Mouse (Mus musculus) limb, embryonic 11.5 days (tissue): ENCODE data around the gene Cib4. TPM values are rescaled to one million over a fixed set of nuclear protein-coding genes. Genes with fewer than 3 reads are reported as not detected.

Experiments
- ATAC-seq: fragments of 200-750 bp; cut with Nextera tagmentation; 2 replicates; pipeline ENCODE4 v1.8.0; 2017; ENCODE audit warnings: low read depth; ENCODE audit not compliant: insufficient number of reproducible peaks, low FRiP score, low TSS enrichment
- DNase-seq: peaks from one replicate; pipeline ENCODE4 v3.0.0-alpha.2; 2015; ENCODE audit warnings: low spot score
- H3K27ac ChIP-seq: fragments of 300-500 bp; sonication (generic); replicated peaks from 2 replicates; pipeline ENCODE4 v1.5.1; 2014; ENCODE audit warnings: low read depth, mild to moderate bottlenecking, low read length
- H3K27me3 ChIP-seq: fragments of 300-500 bp; sonication (generic); 2 replicates; pipeline ENCODE4 v1.6.1; 2014; ENCODE audit warnings: mild to moderate bottlenecking, low read length, mixed read lengths; ENCODE audit not compliant: control insufficient read depth, insufficient read depth
- H3K36me3 ChIP-seq: fragments of 300-500 bp; sonication (generic); 2 replicates; pipeline ENCODE4 v1.6.1; 2014; ENCODE audit warnings: mild to moderate bottlenecking, low read length, moderate library complexity, mixed read lengths; ENCODE audit not compliant: control insufficient read depth, insufficient read depth
- H3K4me1 ChIP-seq: fragments of 300-500 bp; sonication (generic); 2 replicates; pipeline ENCODE4 v1.6.1; 2014; ENCODE audit warnings: low read length, mixed read lengths; ENCODE audit not compliant: control insufficient read depth, insufficient read depth
- H3K4me2 ChIP-seq: fragments of 300-500 bp; sonication (generic); 2 replicates; pipeline ENCODE4 v1.6.1; 2014; ENCODE audit warnings: low read depth, mild to moderate bottlenecking, moderate library complexity; ENCODE audit not compliant: severe bottlenecking
- H3K4me3 ChIP-seq: fragments of 300-500 bp; sonication (generic); 2 replicates; pipeline ENCODE4 v1.5.1; 2014; ENCODE audit warnings: low read depth, low read length
- H3K9ac ChIP-seq: fragments of 300-500 bp; sonication (generic); 2 replicates; pipeline ENCODE4 v1.6.1; 2014; ENCODE audit warnings: mild to moderate bottlenecking, low read length
- H3K9me3 ChIP-seq: fragments of 300-500 bp; sonication (generic); 2 replicates; pipeline ENCODE4 v1.6.1; 2016; ENCODE audit warnings: low read length; ENCODE audit not compliant: control insufficient read depth
- WGBS: fragments of 180-500 bp; shearing (Covaris S2); extraction: QIAGEN DNeasy Blood & Tissue Kit; methylation state at CpG from one replicate; pipeline ENCODE4 v1.1.7; 2014; 5-methylcytosine and 5-hydroxymethylcytosine counted together
- polyA plus RNA-seq: library from polyadenylated mRNA; unstranded; fragments of >200 nt; fragmentation: Nextera tagmentation; extraction: Ambion mirVana; gene quantifications from 2 replicates; pipeline ENCODE4 v1.2.1, GENCODE M21; 2014

Cib4 gene
- polyA plus RNA-seq, 1 experiment from 2014 or later, result not detected

- no peak for DNase-seq
- no peak overlapping the region for H3K4me3 ChIP-seq
- no peaks in the 10 kb centered on the region for H3K36me3 ChIP-seq
- H3K27me3 ChIP-seq, result no peaks in the 10 kb centered on the region
- WGBS, result 91% methylated on average over 8 of the region's 8 CpGs
- peaks cover 5% of the 10 kb centered on the region; the same call in 1 of the 2 replicates for H3K4me1 ChIP-seq
- H3K27ac ChIP-seq, result no peak overlapping the region
- no peak overlapping the region for H3K4me2 ChIP-seq
- H3K9me3 ChIP-seq, result no peaks in the 10 kb centered on the region
- ATAC-seq, result no peak
- no peak overlapping the region for H3K9ac ChIP-seq
Observed at GRCm38 (mm10) chr5:30440308-30440906, 105.2 kb downstream of the Cib4 start.

GRCm38 (mm10) chr5:30438931-30439330, 106.7 kb downstream of the Cib4 start:
- Histone ChIP-seq H3K27me3 (no peaks in the 10 kb centered on the region), H3K27ac (no peak overlapping the region), H3K9me3 (no peaks in the 10 kb centered on the region), H3K36me3 (no peaks in the 10 kb centered on the region), H3K9ac (no peak overlapping the region), H3K4me2 (no peak overlapping the region), H3K4me1 (peaks cover 2% of the 10 kb centered on the region; the same call in 1 of the 2 replicates), H3K4me3 (no peak overlapping the region)
- DNase-seq, result no peak
- no peak for ATAC-seq
- 44% methylated on average over 2 of the region's 2 CpGs for WGBS

Other genes starting within 250 kb of the Cib4 start
- 0.07 TPM in 1 of 2 replicates, not detected in the other for gene Otof, start 83.9 kb downstream of the Cib4 start, polyA plus RNA-seq
- not detected in 2 replicates for gene 1700001C02Rik, start 79.8 kb downstream of the Cib4 start, polyA plus RNA-seq
- 0.12 and 0.41 TPM in 2 replicates for gene Kcnk3, start 42.3 kb upstream of the Cib4 start, polyA plus RNA-seq
- gene Slc35f6, start 102.1 kb upstream of the Cib4 start, polyA plus RNA-seq, result 20.2 and 21.6 TPM in 2 replicates
- 498 and 533 TPM in 2 replicates for gene Cenpa, start 120.9 kb upstream of the Cib4 start, polyA plus RNA-seq
- 3.9 and 5.4 TPM in 2 replicates for gene Dpysl5, start 165.7 kb upstream of the Cib4 start, polyA plus RNA-seq